Mouse (Mus musculus) adrenal gland, adult 8-10 months (tissue): ENCODE results near the gene Terb1. TPM values are rescaled to one million over a fixed set of nuclear protein-coding genes. Genes with fewer than 3 reads are reported as not detected.
A peak's percentile ranks its signal among the peaks of the same experiment; 100 is the strongest.

Experiments used
- DNase-seq: peaks from one replicate; pipeline ENCODE4 v3.0.0; 2022
- total RNA-seq, 4 experiments: library from RNA; stranded (reverse); gene quantifications; 2 replicates each; pipeline ENCODE4 v1.2.4; 2022

The Terb1 gene
- total RNA-seq, 4 experiments from 2014 or later: 0.16 to 0.52 TPM; not detected in 2

GRCm38 (mm10) chr8:104448796-104449195, 60.9 kb downstream of the Terb1 start:
- no peak for DNase-seq

- no peak for DNase-seq
Measured at GRCm38 (mm10) chr8:104446016-104446415, 63.7 kb downstream of the Terb1 start.

DNA sequence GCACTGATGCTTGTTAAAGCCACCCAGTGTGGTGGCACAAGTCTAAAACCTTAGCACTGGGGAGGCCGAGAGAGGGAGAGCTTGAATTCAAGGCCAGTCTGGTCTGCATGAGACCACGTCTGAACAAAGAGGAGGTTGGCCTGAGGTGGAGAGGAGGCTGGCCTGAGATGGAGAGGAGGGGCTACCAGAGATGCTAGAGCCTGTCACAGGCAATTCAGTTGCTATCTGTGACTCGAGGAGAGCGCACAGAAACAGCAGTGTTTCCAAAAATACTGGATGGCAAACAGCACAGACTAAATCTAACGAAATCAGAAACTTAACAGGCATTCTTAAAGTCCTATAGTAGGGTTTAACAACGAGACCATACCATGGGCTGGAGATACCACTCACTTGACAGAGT, 64.5 kb downstream of the Terb1 start:
- DNase-seq: no peak

- no peak for DNase-seq
Measured at GRCm38 (mm10) chr8:104443125-104443679, 66.5 kb downstream of the Terb1 start.

GRCm38 (mm10) chr8:104442299-104443124, 67.2 kb downstream of the Terb1 start, which contains the start of gene Dync1li2:
Gene Dync1li2, minus strand, starts transcription at chr8:104443047.
- DNase-seq: peak; percentile 82

DNA sequence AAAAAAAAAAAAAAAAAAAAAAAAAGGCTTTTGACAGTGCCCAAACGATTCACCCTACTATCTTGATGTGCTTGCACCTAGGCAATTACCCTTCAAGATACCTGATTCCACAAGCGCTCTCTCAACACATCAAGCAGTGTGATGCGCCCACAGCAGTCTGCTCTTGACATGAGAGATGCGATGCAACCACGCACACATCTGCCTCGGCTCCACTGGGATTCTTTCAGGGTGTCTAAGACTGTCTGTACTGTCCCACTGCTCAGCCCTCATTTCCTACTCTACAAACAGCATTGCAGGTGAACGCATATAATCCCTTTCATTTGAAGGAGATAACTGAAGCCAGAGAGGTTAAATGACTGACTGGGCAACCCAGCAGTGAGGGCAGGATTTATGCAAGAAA, 68.1 kb downstream of the Terb1 start:
- DNase-seq: no peak

GRCm38 (mm10) chr8:104439461-104439860, 70.2 kb downstream of the Terb1 start:
- DNase-seq: no peak

DNA sequence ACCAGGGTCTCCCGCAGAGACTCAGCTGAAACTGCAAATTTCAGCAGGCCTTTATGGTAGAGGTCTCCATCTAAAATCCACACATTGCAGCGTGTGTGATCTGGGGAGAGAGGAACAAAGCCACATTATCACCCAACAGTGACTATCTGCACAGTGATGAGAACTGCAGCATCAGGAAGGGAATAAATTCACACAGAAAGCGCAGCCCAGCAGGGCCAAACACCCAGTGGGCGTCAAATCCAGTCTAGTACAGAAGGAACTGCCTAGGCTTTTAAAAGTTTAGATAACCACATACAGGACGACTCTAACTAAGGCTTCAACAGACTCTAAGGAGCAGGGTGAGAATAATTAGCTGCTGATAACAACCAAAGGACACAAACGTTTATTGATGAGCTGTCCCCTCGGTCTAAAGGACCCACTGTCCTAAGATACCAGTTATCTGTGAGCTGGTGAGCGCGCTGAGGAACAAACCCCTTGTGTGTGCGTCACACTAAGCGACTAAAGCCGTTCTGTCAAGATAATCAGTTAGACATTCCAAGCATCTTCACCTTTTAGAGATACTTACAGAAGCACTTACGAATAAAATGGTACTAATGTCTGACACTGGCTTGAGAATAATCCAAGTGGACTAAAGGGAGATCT, 72.1 kb downstream of the Terb1 start:
- no peak for DNase-seq

DNA sequence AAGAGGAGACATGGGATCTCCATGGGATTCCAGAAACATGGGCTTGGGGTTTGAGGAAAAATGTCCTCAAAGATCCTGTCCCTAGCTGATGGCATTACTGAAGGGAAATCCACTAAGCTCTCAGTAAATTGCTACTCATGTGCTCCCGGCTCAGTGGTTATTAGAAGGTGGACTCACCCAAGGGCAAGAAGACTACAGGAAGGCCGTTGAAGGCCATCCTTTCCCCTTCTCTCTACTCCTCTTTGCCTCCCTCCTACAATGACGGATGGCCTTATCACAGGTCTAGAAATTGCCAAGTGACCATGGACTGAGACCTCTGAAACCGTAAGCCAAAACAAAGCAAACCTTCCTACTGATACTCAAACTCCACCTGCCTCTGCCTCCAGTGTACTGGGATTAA, 73.1 kb downstream of the Terb1 start:
- no peak for DNase-seq

GRCm38 (mm10) chr8:104436038-104436437, 73.7 kb downstream of the Terb1 start:
- peak; percentile 99 for DNase-seq

DNA sequence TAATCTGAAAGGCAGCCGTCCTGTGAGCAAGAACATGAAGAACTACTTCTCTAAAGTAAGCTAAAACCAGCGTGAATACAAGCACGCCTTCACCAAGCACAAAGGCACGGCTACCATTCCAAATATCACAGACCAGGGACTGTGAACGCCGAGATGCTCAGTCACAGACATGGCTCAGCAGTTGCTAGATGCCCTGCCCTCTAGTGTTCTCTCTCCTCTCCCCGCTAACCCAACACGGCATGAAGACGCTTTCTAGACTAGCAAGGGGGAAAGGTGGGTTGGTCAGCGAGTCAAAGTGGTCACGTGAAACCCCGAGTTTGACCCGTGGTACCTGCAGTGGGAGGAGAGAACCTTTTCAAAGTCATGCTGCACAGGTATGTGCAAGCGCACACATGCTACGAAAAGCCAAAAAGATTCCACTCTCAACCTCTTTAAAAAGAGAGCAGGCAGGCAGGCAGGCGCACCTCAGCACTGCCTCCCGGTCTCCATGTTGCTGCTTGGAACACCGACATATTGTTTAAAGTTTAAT, 74.8 kb downstream of the Terb1 start:
- DNase-seq: no peak

DNA sequence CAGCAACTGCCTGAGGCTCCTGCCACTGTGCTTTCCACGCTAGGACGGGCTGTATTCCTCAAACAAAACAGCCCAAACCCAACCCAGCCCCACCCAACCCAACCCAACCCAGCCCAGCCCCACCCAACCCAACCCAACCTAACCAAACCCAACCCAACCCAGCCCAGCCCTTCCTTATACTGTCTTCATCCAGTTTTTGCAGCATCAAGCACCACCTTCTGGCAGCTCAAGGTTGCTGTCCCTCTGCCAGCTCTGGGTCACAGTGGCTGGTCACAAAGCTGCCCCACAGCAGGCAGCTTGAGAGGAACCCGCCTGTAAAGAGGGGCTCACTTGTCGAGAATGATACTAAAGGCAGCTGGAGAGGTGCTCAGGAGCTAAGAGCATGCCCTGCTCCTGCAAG, 75.4 kb downstream of the Terb1 start:
- DNase-seq: peak; percentile 60

DNA sequence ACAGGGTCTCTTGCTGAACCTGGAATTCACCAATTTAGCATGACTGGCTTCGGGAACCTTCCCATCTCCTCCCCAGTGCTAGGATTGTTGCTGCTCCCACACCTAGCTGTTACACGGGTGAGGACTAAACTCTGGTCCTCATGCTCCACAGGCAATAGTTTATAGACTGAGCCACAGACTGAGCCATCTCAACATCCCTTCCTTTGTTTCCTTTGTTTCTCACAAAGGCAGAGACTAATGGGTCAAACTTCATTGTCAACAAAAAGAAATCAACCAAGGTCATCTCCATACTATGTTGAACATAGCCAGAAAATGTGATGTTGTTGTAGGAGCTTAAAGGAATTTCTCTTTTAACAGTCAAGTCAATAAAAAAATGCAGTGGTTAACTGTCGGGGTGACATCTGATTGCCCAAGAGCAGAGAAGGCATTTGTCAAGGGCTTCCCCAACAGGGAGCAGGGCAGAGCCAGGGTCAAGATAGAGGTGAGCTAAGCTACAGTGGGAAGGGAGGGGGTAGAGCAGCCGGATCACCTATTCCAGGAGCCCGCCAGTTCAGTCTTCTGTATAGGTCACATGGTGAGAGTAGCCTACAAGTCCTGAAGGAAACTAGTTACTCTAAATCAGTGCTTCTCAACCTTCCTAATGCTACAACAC, 76.4 kb downstream of the Terb1 start:
- no peak for DNase-seq

- no peak for DNase-seq
Measured at GRCm38 (mm10) chr8:104432656-104433055, 77.1 kb downstream of the Terb1 start.

DNA sequence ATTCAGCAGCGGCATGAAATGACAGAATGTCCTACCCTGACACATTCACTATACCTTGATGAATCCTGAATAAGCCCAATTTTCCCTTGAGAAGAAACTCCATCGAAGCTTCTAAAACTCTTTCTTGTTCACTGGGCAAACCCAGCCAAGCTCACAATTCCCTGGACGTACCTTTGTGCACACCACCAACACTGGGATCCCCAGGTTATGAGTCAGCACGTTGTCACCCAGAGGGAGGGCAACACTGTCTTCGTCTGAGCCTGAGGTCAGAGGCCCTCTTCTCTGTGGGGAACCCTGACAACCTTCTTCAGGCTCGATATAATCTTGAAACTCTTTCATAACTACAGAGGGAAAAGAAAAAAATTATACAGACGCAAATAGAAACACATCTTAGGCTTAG, 79.5 kb downstream of the Terb1 start:
- no peak for DNase-seq

GRCm38 (mm10) chr8:104427703-104428102, 82.0 kb downstream of the Terb1 start:
- no peak for DNase-seq

GRCm38 (mm10) chr8:104422313-104422712, 87.4 kb downstream of the Terb1 start:
- no peak for DNase-seq

DNA sequence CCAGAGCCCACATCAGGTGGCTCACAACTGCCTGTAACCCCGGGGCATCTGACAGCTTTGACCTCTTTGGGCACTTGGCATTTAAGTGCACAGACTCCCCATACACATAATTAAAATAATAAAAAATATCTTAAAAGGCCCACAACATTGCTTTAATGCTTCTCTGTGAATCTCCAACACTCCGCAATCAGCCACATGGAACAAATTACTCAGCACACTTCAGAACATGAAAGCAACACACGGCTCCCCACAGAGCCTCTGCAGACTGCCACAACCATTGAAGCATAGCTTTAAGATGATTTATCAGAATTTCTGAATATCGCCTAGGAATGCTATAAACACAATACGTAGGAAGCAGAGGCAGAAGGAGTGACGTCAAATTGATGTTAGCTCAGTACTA, 93.7 kb downstream of the Terb1 start:
- no peak for DNase-seq

DNA sequence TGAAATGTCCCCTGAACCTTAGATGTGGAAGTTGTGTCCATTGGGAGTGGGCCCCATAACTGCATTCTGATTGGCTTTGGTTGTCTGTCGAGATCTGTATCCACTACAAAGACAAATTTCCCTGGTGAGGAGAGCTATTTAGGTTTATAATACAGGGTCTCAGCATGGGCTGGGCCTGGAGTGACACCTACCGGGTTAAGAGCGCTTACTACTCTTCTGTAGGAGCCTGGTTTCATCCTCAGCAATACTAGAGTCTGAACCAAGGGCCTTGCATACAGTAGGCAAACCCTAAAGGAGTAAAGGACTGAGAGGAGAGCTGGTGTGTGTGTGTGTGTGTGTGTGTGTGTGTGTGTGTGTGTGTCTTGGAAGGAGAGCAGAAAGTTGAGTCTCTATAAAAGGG, 95.5 kb downstream of the Terb1 start:
- DNase-seq: no peak

GRCm38 (mm10) chr8:104413770-104414169, 95.9 kb downstream of the Terb1 start:
- DNase-seq: no peak

- no peak for DNase-seq
Measured at GRCm38 (mm10) chr8:104412805-104413532, 96.7 kb downstream of the Terb1 start.

GRCm38 (mm10) chr8:104411972-104412371, 97.7 kb downstream of the Terb1 start:
- DNase-seq: no peak
